Mouse (Mus musculus): Measurements from ENCODE around the gene Angel2.

DNA sequence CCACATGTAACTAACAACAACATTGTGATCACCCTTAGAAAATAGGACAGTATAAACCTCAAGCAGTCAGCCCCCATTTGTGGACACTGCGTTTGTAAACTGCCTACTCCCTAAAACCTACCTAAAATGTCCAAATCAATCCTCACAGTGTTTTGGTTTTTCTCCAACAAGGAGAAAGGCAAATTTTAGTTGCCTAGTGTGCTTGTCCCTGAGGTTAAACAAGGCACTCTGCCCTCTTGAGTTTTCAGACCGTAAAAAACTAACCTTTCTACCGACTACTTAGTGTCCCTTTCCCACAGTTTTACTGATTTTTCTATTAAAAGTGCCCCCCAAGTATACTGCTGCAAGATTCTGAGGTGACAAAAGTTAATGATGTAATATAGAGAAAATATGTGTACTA, 2.4 kb downstream of the Angel2 start:
- TF ChIP-seq FLI1 (IDR thresholded peaks at IDR 0.05; ENCODE audit: low read length) (no peak), GATA1 (IDR thresholded peaks at IDR 0.05; ENCODE audit: borderline replicate concordance, low read length) (no peak)
